Comparison of ENCODE assay signal across 8 mouse cellular contexts in genomic region chr4:150808471-150808847, GRCm38 (mm10). TPM values are rescaled to one million over a fixed set of nuclear protein-coding genes. Genes with fewer than 3 reads are reported as not detected.
DNase-seq lines count a peak whose midpoint lies in the region; ATAC-seq lines count a peak whose summit lies in the region.
"Had no signal": no experiment of that assay in that cellular context is flagged by ENCODE, and none has a peak within 500 bp of the region (broad histone marks: within the 10 kb centered on the region; RNA-seq: fewer than 3 reads in every experiment).

No protein-coding gene starts in this region.

- DNase-seq in c-Kit-positive CD71-negative TER-119-negative erythroid progenitor cells, embryonic 14.5 days (ENCODE audit: low read depth): peak; percentile 37
- DNase-seq in thymus, postnatal 14 days: peak; percentile 24
- DNase-seq in layer of hippocampus, postnatal 36 days: no peak
- DNase-seq: cerebellum, adult 9-10 months had no signal

- no peak overlapping the region for H3K4me2 ChIP-seq in midbrain, embryonic 12.5 days (replicated peaks)
- no peak overlapping the region for H3K4me2 ChIP-seq in midbrain, embryonic 15.5 days
- no peak overlapping the region for H3K4me2 ChIP-seq in intestine, embryonic 16.5 days (ENCODE audit: low read depth, low read length)

- no peaks in the 10 kb centered on the region; the same call in 1 of the 2 replicates for H3K27me3 ChIP-seq in midbrain, embryonic 12.5 days
- no peaks in the 10 kb centered on the region for H3K27me3 ChIP-seq in midbrain, embryonic 15.5 days (replicated peaks)
- no peaks in the 10 kb centered on the region for H3K27me3 ChIP-seq in intestine, embryonic 16.5 days (replicated peaks; ENCODE audit: control insufficient read depth, insufficient read depth, low read length)

- H3K9ac ChIP-seq in midbrain, embryonic 12.5 days (replicated peaks): 0 out of 2 replicates have a peak overlapping the region, but pooled peaks have one; percentile 11
- H3K9ac ChIP-seq in midbrain, embryonic 15.5 days: no peak overlapping the region
- no peak overlapping the region for H3K9ac ChIP-seq in intestine, embryonic 16.5 days (ENCODE audit: low read depth, low read length)

- no peak overlapping the region for H3K27ac ChIP-seq in midbrain, embryonic 12.5 days (replicated peaks)
- H3K27ac ChIP-seq in midbrain, embryonic 15.5 days: no peak overlapping the region
- H3K27ac ChIP-seq in intestine, embryonic 16.5 days (ENCODE audit: low read length): 0 out of 2 replicates have a peak overlapping the region, but pooled peaks have one; percentile 2

- no peaks in the 10 kb centered on the region for H3K9me3 ChIP-seq in midbrain, embryonic 12.5 days
- H3K9me3 ChIP-seq in midbrain, embryonic 15.5 days: no peaks in the 10 kb centered on the region
- H3K9me3 ChIP-seq in intestine, embryonic 16.5 days (ENCODE audit: control insufficient read depth, low read length): no peaks in the 10 kb centered on the region

- no peak for ATAC-seq in midbrain, embryonic 12.5 days (ENCODE audit: low FRiP score, low read depth)
- no peak for ATAC-seq in midbrain, embryonic 15.5 days (replicated peaks)
- ATAC-seq in intestine, embryonic 16.5 days: peak; percentile 66
- ATAC-seq in erythroid progenitor cell, adult 5-6 weeks (replicated peaks; ENCODE audit: low FRiP score, poor library complexity, severe bottlenecking): no peak

- WGBS in midbrain, embryonic 12.5 days: 87% methylated on average over 12 of the region's 12 CpGs
- 80% methylated on average over 12 of the region's 12 CpGs for WGBS in midbrain, embryonic 15.5 days
- 35% methylated on average over 12 of the region's 12 CpGs for WGBS in intestine, embryonic 16.5 days

- H3K4me1 ChIP-seq in midbrain, embryonic 12.5 days: no peaks in the 10 kb centered on the region
- no peaks in the 10 kb centered on the region for H3K4me1 ChIP-seq in midbrain, embryonic 15.5 days
- peaks cover 27% of the 10 kb centered on the region for H3K4me1 ChIP-seq in intestine, embryonic 16.5 days (ENCODE audit: control insufficient read depth, insufficient read depth, low read length)

- H3K36me3 ChIP-seq in midbrain, embryonic 12.5 days: no peaks in the 10 kb centered on the region
- no peaks in the 10 kb centered on the region for H3K36me3 ChIP-seq in midbrain, embryonic 15.5 days (replicated peaks)
- H3K36me3 ChIP-seq in intestine, embryonic 16.5 days (ENCODE audit: control insufficient read depth, insufficient read depth, low read length): no peaks in the 10 kb centered on the region

- H3K4me3 ChIP-seq in midbrain, embryonic 12.5 days: no peak overlapping the region
- H3K4me3 ChIP-seq in midbrain, embryonic 15.5 days: no peak overlapping the region
- H3K4me3 ChIP-seq in intestine, embryonic 16.5 days (ENCODE audit: low read length): no peak overlapping the region

RNA-seq across cellular contexts. Expression of gene Errfi1, which starts 45.3 kb away (rescaled TPM):
- 21.2 and 22.1 TPM in 2 replicates for polyA plus RNA-seq in midbrain, embryonic 12.5 days (2016; fragmentation: Nextera tagmentation; extraction: Ambion mirVana)
- 25.6 and 26.4 TPM in 2 replicates for polyA plus RNA-seq in midbrain, embryonic 15.5 days (2015; fragmentation: Nextera tagmentation; extraction: Ambion mirVana)
- polyA plus RNA-seq in intestine, embryonic 16.5 days (2015; fragmentation: Nextera tagmentation; extraction: Ambion mirVana): 28.0 and 28.2 TPM in 2 replicates
- 1.1 and 2.9 TPM in 2 replicates for total RNA-seq in erythroid progenitor cell, adult 5-6 weeks (2015; ENCODE audit: low replicate concordance)
- total RNA-seq in erythroid progenitor cell, adult 5-6 weeks (2017; ENCODE audit: low replicate concordance): 1.7 TPM in 1 of 2 replicates, not detected in the other
- total RNA-seq in layer of hippocampus, postnatal 36 days (2021): 10 to 100 TPM; 50.2 to 56.3 TPM

Comparison
In these comparisons a context has a peak if more than half of its experiments do, and no peak if none do; other contexts are left out.
1. DNase-seq: peak in c-Kit-positive CD71-negative TER-119-negative erythroid progenitor cells, embryonic 14.5 days (single experiment) and thymus, postnatal 14 days (single experiment); none in layer of hippocampus, postnatal 36 days (0 of 2).